Mouse (Mus musculus): ENCODE data around the gene Atg14. TPM values are rescaled to one million over a fixed set of nuclear protein-coding genes. Genes with fewer than 3 reads are reported as not detected.

Gene Atg14
- polyA plus RNA-seq, 1 experiment, result 8.9 TPM

DNA sequence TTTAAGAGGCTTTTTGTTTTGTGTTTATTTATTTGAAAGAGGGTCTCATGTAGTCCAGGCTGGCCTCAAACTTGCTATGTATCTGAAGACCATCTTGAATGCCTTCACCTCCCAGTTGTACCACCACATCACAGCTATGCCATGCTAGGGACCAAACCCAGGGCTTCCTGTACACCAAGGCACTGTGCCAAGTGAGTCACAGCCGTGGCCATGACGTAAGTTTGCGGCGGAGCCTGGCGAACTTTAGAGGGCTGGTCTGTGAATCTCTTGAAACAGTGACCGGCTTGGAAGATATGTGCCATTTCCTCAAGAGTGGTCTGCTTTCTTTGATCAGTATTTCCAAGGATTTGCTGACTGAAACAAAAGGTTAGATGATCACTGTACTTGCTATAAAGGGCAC, 51.8 kb downstream of the Atg14 start:
- TF ChIP-seq POLR2A (IDR thresholded peaks at IDR 0.05; ENCODE audit: borderline replicate concordance, extremely low read depth, low read depth, low read length) (no peak), CTCF (IDR thresholded peaks at IDR 0.05; ENCODE audit: insufficient read depth, low read length) (no peak)
- WGBS, result 20% methylated on average over 6 of the region's 6 CpGs
- peaks cover 4% of the 10 kb centered on the region; the same call in 1 of the 2 replicates for H3K4me1 ChIP-seq (ENCODE audit: control insufficient read depth, insufficient read depth, low read length)
- peak; percentile 55 for DNase-seq
- H3K4me3 ChIP-seq (replicated peaks; ENCODE audit: extremely low read depth, low read depth, low read length), result no peak overlapping the region

DNA sequence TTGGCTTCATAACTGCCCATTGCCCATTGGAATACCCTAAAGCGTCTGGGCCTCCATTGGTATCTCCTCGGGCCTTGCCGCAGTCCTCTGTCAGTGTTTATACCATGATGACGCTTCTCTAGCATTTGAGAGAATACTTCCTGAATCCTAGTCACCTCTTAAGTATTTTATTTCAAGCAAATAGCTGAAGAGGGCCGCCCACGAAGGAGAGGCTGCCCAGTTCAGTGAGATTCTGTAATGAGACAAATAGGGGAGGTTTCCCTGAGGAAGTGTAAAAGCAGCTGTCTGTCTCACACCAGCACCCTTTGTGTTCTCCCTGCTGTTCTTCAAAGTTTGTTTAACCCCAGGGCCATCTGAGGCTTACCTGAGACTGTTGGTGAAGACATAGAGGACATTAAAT, 53.7 kb downstream of the Atg14 start:
- WGBS, result 44% methylated on average over 6 of the region's 6 CpGs
- no peak for TF ChIP-seq CTCF (IDR thresholded peaks at IDR 0.05; ENCODE audit: insufficient read depth, low read length)

DNA sequence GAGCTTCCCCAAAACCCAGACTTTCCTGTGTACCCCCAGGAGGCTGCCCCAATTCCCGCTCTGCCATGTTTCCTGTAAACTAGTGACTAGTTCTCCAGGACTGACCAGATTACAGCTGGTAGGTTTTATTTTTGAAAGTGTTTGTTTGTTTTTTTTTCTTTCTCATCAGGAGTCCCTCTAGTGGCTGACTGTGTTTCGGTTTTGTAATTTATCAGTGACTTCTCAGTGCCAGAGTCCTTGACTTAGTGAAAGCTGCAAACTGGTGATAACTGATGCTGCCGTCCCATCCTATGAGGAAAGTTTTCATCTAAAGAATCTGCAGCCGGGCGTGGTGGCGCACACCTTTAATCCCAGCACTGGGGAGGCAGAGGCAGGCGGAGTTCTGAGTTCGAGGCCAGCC, 54.8 kb downstream of the Atg14 start:
- DNase-seq, result no peak
- Histone ChIP-seq H3K4me1 (ENCODE audit: control insufficient read depth, insufficient read depth, low read length) (peaks cover 4% of the 10 kb centered on the region; the same call in 1 of the 2 replicates), H3K4me3 (replicated peaks; ENCODE audit: extremely low read depth, low read depth, low read length) (no peak overlapping the region)
- 75% methylated on average over 8 of the region's 8 CpGs for WGBS
- TF ChIP-seq POLR2A (IDR thresholded peaks at IDR 0.05; ENCODE audit: borderline replicate concordance, extremely low read depth, low read depth, low read length), result no peak
- TF ChIP-seq CTCF (IDR thresholded peaks at IDR 0.05; ENCODE audit: insufficient read depth, low read length), result no peak

More for the DNA sequence above, 53.7 kb downstream of the Atg14 start:
- Histone ChIP-seq H3K4me1 (ENCODE audit: control insufficient read depth, insufficient read depth, low read length) (peaks cover 4% of the 10 kb centered on the region; the same call in 1 of the 2 replicates), H3K4me3 (replicated peaks; ENCODE audit: extremely low read depth, low read depth, low read length) (no peak overlapping the region)
- DNase-seq, result no peak

DNA sequence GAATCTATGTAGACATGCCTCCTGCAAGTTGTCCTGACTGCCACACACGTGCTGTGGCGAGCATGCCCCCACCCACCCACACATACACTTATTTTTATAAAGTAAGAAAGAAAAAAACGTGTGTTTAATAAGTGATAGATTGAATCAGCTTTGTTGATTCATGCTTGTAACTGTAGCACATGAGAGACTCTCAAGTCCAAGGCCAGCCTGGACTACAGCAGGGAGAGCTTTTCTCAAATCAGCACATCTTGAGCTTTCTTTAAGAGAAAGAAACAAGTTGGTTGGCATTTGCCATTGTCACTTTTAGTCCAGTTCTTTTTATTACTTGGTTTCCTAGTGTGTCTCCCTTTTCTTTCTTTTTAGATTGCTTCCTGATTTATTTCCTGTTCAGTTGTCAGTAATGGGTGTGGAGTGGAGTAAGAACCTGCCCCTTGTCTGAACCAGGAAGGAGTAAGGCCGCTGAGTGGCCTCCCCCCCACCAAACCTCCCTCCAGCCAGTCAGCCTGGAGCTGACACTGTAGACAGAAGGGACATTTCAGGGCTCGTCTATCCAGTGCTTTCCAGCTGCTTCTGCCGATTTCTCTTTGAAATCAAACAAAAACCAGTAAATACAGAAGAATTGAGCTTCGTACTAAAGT, 55.5 kb downstream of the Atg14 start:
- TF ChIP-seq CTCF (IDR thresholded peaks at IDR 0.05; ENCODE audit: insufficient read depth, low read length), result no peak
- TF ChIP-seq POLR2A (IDR thresholded peaks at IDR 0.05; ENCODE audit: borderline replicate concordance, extremely low read depth, low read depth, low read length), result peak; percentile 42; the same call in 1 of the 2 replicates
- WGBS, result 17% methylated on average over 7 of the region's 7 CpGs
- peak; percentile 37 for DNase-seq

DNA sequence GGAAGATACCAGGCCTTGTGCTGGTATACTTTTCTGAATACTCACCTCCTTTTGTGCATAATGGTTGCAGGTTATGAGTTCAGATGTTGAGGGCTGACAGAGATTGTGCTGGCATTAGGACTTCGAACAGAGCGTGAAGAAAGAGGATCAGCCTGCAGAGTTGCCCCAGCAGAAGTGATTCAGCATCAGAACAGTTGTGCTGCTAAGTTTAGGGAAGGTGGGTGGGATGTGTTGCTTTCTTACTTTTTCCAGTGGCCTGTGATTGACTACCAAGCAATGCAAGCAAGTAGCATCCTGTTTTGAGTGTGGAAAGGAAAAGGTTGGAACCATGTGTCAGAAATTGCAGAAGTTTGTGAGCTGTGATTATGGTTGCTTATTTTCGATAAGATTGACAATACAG, 56.8 kb downstream of the Atg14 start:
- 84% methylated on average over 3 of the region's 3 CpGs for WGBS
- peaks cover 4% of the 10 kb centered on the region; the same call in 1 of the 2 replicates for H3K4me1 ChIP-seq (ENCODE audit: control insufficient read depth, insufficient read depth, low read length)
- no peak for DNase-seq
- no peak overlapping the region for H3K4me3 ChIP-seq (replicated peaks; ENCODE audit: extremely low read depth, low read depth, low read length)
- TF ChIP-seq CTCF (IDR thresholded peaks at IDR 0.05; ENCODE audit: insufficient read depth, low read length), result no peak
- TF ChIP-seq POLR2A (IDR thresholded peaks at IDR 0.05; ENCODE audit: borderline replicate concordance, extremely low read depth, low read depth, low read length), result no peak

More for the DNA sequence above, 55.5 kb downstream of the Atg14 start:
- H3K4me1 ChIP-seq (ENCODE audit: control insufficient read depth, insufficient read depth, low read length), result peaks cover 4% of the 10 kb centered on the region; the same call in 1 of the 2 replicates
- H3K4me3 ChIP-seq (replicated peaks; ENCODE audit: extremely low read depth, low read depth, low read length), result no peak overlapping the region

DNA sequence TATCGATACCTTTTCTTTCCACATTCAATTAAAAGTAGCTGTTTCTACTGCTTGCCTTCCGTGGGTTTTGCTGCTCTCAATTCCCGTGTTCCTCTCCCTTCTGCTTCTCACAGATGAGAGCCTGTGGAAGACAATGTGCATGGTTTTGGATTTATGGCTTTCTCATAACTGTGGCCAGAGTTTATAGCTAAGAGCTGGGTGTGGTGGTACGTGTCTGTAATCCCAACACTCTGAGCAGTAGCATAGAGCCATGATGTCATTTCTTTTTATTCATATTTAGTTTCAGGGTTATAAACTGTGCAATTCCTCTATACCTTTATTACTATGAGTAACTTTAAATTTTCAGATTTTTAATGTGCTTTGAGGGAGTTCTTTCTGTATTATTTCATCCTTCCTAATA, 60.2 kb downstream of the Atg14 start:
- Histone ChIP-seq H3K4me3 (replicated peaks; ENCODE audit: extremely low read depth, low read depth, low read length) (no peak overlapping the region), H3K4me1 (ENCODE audit: control insufficient read depth, insufficient read depth, low read length) (peaks cover 2% of the 10 kb centered on the region; the same call in 1 of the 2 replicates)
- DNase-seq, result no peak
- 72% methylated on average over 4 of the region's 4 CpGs for WGBS
- TF ChIP-seq POLR2A (IDR thresholded peaks at IDR 0.05; ENCODE audit: borderline replicate concordance, extremely low read depth, low read depth, low read length) (no peak), CTCF (IDR thresholded peaks at IDR 0.05; ENCODE audit: insufficient read depth, low read length) (no peak)

DNA sequence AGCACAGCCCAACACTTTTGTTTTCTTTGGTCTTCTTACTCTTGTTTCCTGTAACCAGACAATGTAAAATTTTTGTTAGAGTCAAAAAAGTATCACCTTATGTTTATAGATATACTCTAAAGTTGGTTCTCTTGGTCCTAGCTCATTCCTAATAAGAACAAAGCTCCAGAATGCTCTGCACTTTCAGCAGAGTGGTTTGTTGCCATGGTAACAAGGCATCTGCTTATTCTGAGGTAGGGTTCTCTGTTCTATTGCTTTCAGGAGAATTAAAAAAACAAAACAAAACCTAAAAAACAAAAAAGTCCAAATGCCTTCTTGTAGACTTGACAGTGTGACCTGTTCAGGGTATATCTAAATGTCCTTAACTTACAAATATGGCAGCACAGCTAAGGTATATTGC, 62.4 kb downstream of the Atg14 start:
- TF ChIP-seq POLR2A (IDR thresholded peaks at IDR 0.05; ENCODE audit: borderline replicate concordance, extremely low read depth, low read depth, low read length) (no peak), CTCF (IDR thresholded peaks at IDR 0.05; ENCODE audit: insufficient read depth, low read length) (no peak)
- Histone ChIP-seq H3K4me1 (ENCODE audit: control insufficient read depth, insufficient read depth, low read length) (no peaks in the 10 kb centered on the region; the same call in 1 of the 2 replicates), H3K4me3 (replicated peaks; ENCODE audit: extremely low read depth, low read depth, low read length) (no peak overlapping the region)
- DNase-seq, result no peak

DNA sequence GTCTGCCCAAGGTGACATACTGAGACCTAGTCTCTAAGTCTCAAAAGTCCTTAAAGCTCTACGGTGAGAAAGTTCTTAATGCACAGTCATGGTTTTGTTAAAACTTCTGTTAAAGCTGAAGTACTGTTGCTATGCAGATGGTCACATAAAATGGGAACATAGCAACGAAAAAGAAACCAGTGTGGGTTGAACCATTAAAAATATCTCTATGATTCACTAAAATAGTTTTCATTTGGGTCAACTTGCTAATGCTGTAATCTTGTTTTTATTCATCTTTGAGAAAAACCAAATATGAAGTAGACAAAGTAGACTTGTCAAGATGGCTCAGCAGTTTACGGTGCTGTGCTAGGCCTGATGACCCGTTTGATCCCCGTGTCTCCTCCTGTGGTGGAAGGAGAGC, 63.8 kb downstream of the Atg14 start:
- WGBS, result 81% methylated on average over 5 of the region's 5 CpGs
- Histone ChIP-seq H3K4me1 (ENCODE audit: control insufficient read depth, insufficient read depth, low read length) (0 out of 2 replicates have a peak, but pooled peaks cover 2% of the 10 kb centered on the region), H3K4me3 (replicated peaks; ENCODE audit: extremely low read depth, low read depth, low read length) (no peak overlapping the region)
- DNase-seq, result no peak
- TF ChIP-seq CTCF (IDR thresholded peaks at IDR 0.05; ENCODE audit: insufficient read depth, low read length) (no peak), POLR2A (IDR thresholded peaks at IDR 0.05; ENCODE audit: borderline replicate concordance, extremely low read depth, low read depth, low read length) (no peak)

DNA sequence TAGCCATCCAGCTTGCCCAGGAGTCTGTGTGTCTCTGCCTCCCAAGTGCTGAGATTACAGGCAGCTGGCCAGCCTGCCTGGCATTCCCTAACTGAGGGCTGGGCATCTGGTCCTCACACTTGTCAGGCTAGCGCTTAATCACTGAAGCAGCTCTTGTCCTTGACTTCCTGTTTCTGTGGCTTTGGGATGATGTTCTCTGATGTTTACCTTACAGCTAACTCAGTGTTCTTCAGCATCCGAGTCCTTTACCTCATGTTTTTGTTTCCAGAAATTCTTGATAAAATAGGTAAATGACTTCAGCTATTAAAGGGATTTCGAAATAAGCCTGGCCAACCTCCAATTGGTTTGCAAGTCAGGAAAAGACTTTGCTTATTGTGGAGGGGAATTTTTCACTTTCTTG, 66.4 kb downstream of the Atg14 start:
- 0 out of 2 replicates have a peak, but pooled peaks cover 2% of the 10 kb centered on the region for H3K4me1 ChIP-seq (ENCODE audit: control insufficient read depth, insufficient read depth, low read length)
- H3K4me3 ChIP-seq (replicated peaks; ENCODE audit: extremely low read depth, low read depth, low read length), result no peak overlapping the region
- TF ChIP-seq POLR2A (IDR thresholded peaks at IDR 0.05; ENCODE audit: borderline replicate concordance, extremely low read depth, low read depth, low read length) (no peak), CTCF (IDR thresholded peaks at IDR 0.05; ENCODE audit: insufficient read depth, low read length) (no peak)
- 41% methylated on average over 3 of the region's 3 CpGs for WGBS
- DNase-seq, result peak; percentile 43

DNA sequence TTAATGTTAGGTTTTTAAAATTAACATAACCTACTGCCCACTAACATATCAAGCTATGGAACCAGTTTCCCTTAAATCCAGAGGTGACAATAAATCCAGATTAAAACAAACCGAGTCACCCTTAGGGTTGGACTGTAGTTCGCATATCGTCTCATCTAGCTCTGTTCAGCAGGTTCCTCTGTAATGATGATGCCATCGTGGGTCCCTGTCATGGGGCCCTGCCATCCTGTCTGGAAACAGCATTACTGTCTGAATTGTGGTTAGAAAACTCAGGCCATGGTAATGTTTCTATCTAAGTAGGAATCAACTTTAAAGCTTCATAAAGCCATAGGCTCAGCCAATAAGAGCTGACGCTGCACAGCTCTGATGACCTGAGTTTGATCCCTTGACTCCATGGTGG, 71.8 kb downstream of the Atg14 start:
- no peak overlapping the region for H3K4me3 ChIP-seq (replicated peaks; ENCODE audit: extremely low read depth, low read depth, low read length)
- 76% methylated on average over 5 of the region's 5 CpGs for WGBS
- DNase-seq, result no peak
- TF ChIP-seq CTCF (IDR thresholded peaks at IDR 0.05; ENCODE audit: insufficient read depth, low read length), result no peak
- TF ChIP-seq POLR2A (IDR thresholded peaks at IDR 0.05; ENCODE audit: borderline replicate concordance, extremely low read depth, low read depth, low read length), result no peak
- H3K4me1 ChIP-seq (ENCODE audit: control insufficient read depth, insufficient read depth, low read length), result peaks cover 6% of the 10 kb centered on the region

All from lung, adult 2 months (tissue).